Mouse (Mus musculus) stomach, embryonic 16.5 days (tissue): Measurements from ENCODE around the gene Prpf4. TPM values are rescaled to one million over a fixed set of nuclear protein-coding genes. Genes with fewer than 3 reads are reported as not detected.

Source experiments
- ATAC-seq: fragments of 200-750 bp; cut with Nextera tagmentation; 2 replicates; pipeline ENCODE4 v1.8.0; 2017; ENCODE audit warnings: moderate number of reproducible peaks, moderate TSS enrichment; ENCODE audit not compliant: insufficient read depth, low FRiP score
- H3K27ac ChIP-seq: fragments of 300-500 bp; sonication (generic); 2 replicates; pipeline ENCODE4 v1.5.1; 2014; ENCODE audit warnings: low read length
- H3K27me3 ChIP-seq: fragments of 300-500 bp; sonication (generic); 2 replicates; pipeline ENCODE4 v1.6.1; 2014; ENCODE audit warnings: low read length, control low read depth, mixed read lengths; ENCODE audit not compliant: control insufficient read depth, insufficient read depth
- H3K36me3 ChIP-seq: fragments of 300-500 bp; sonication (generic); 2 replicates; pipeline ENCODE4 v1.6.1; 2014; ENCODE audit warnings: low read length; ENCODE audit not compliant: control insufficient read depth, insufficient read depth
- H3K4me1 ChIP-seq: fragments of 300-500 bp; sonication (generic); 2 replicates; pipeline ENCODE4 v1.6.1; 2014; ENCODE audit warnings: low read length, control low read depth, mixed read lengths; ENCODE audit not compliant: control insufficient read depth, insufficient read depth
- H3K4me2 ChIP-seq: fragments of 300-500 bp; sonication (generic); 2 replicates; pipeline ENCODE4 v1.6.1; 2014; ENCODE audit warnings: low read depth, low read length, mixed read lengths
- H3K4me3 ChIP-seq: fragments of 300-500 bp; sonication (generic); replicated peaks from 2 replicates; pipeline ENCODE4 v1.5.1; 2014; ENCODE audit warnings: mild to moderate bottlenecking, low read length
- H3K9ac ChIP-seq: fragments of 300-500 bp; sonication (generic); 2 replicates; pipeline ENCODE4 v1.6.1; 2014; ENCODE audit warnings: low read length
- H3K9me3 ChIP-seq: fragments of 300-500 bp; sonication (generic); replicated peaks from 2 replicates; pipeline ENCODE4 v1.6.1; 2016; ENCODE audit warnings: low read length, control low read depth; ENCODE audit not compliant: control insufficient read depth
- WGBS: fragments of 180-500 bp; shearing (Covaris S2); extraction: QIAGEN DNeasy Blood & Tissue Kit; methylation state at CpG from one replicate; pipeline ENCODE4 v1.1.7; 2014; 5-methylcytosine and 5-hydroxymethylcytosine counted together
- polyA plus RNA-seq: library from polyadenylated mRNA; unstranded; fragments of >200 nt; fragmentation: Nextera tagmentation; extraction: Ambion mirVana; gene quantifications from 2 replicates; pipeline ENCODE4 v1.2.1, GENCODE M21; 2015

Prpf4 gene
- polyA plus RNA-seq, 1 experiment from 2014 or later = 16.6 TPM

DNA sequence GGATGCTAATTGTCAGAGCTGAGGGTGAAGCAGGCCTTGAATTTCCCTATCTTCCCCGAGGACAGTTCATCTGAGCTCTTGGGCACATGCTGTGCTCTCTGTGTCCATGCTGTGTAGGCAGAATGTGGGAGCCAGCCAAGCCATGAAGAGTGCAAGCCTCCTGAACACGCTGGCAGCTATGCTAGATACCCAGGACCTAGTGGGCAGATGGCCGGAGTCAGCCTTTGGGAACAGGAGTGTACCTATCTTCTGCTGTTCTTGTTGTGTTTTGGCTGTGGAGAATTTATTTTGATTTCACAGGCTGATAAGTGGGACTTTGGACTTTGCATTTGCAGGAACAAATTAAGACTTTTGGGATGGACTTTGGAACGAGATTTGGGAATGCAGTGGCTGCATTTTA is 31.9 kb downstream of the Prpf4 start:
- H3K36me3 ChIP-seq = no peaks in the 10 kb centered on the region
- no peak overlapping the region for H3K9ac ChIP-seq
- H3K4me1 ChIP-seq = no peaks in the 10 kb centered on the region
- H3K27me3 ChIP-seq = no peaks in the 10 kb centered on the region
- 72% methylated on average over 4 of the region's 4 CpGs for WGBS
- H3K9me3 ChIP-seq = no peaks in the 10 kb centered on the region
- H3K27ac ChIP-seq = no peak overlapping the region
- H3K4me2 ChIP-seq = no peak overlapping the region
- no peak overlapping the region for H3K4me3 ChIP-seq
- no peak for ATAC-seq

GRCm38 (mm10) chr4:62440986-62441385 is 32.4 kb downstream of the Prpf4 start:
- 50% methylated on average over 4 of the region's 4 CpGs for whole genome bisulfite sequencing
- ATAC-seq = no peak
- Histone ChIP-seq H3K4me2 (no peak overlapping the region), H3K4me3 (no peak overlapping the region), H3K9ac (no peak overlapping the region), H3K36me3 (no peaks in the 10 kb centered on the region), H3K27ac (no peak overlapping the region), H3K9me3 (no peaks in the 10 kb centered on the region), H3K4me1 (no peaks in the 10 kb centered on the region), H3K27me3 (no peaks in the 10 kb centered on the region)

DNA sequence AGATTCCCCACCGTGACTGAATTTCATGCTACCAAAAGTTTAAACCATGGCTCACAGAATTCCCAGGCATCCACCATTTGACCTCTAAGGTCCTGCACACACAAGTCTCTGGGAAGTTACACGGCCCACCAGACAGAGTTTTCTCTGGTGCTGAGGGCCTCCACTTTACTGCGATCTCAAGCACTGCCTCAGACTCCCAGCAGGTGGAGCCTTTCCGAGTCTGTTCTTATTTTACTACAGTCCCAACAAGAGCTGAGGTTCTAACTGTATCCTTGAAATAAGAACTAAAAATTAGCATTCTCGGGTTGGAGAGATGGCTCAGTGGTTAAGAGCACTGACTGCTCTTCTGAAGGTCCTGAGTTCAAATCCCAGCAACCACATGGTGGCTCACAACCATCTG is 46.4 kb downstream of the Prpf4 start:
- H3K36me3 ChIP-seq = no peaks in the 10 kb centered on the region
- no peak overlapping the region for H3K4me2 ChIP-seq
- WGBS = 56% methylated on average over 5 of the region's 5 CpGs
- no peaks in the 10 kb centered on the region for H3K27me3 ChIP-seq
- ATAC-seq = 0 out of 2 replicates have a peak, but pooled peaks have one; percentile 40
- H3K4me1 ChIP-seq = no peaks in the 10 kb centered on the region
- H3K27ac ChIP-seq = no peak overlapping the region
- H3K9ac ChIP-seq = no peak overlapping the region
- no peak overlapping the region for H3K4me3 ChIP-seq
- H3K9me3 ChIP-seq = no peaks in the 10 kb centered on the region

DNA sequence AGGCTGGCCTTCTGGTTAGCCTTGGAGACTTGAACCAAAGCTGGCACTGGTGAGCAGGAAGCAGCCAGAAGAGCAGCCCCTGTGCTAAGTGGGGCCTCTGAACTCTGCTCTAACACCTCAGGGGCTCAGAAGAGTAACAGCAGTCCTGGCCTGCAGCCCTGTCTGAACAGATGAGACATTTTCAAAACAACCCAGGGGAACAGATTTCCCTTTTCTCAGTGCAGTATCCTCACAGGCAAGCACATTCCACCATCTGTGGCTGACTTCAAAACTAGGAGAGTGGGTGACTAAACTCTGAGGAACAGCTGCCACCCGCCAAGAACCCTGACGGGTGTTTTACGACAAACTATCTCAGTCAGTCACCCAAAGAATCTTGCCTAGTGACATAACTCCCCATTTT is 50.5 kb downstream of the Prpf4 start:
- no peaks in the 10 kb centered on the region for H3K36me3 ChIP-seq
- H3K27me3 ChIP-seq = no peaks in the 10 kb centered on the region
- no peak overlapping the region for H3K9ac ChIP-seq
- no peak overlapping the region for H3K4me2 ChIP-seq
- H3K27ac ChIP-seq = no peak overlapping the region
- H3K4me1 ChIP-seq = no peaks in the 10 kb centered on the region
- no peak; the same call in 1 of the 2 replicates for ATAC-seq
- H3K4me3 ChIP-seq = no peak overlapping the region
- no peaks in the 10 kb centered on the region for H3K9me3 ChIP-seq
- WGBS = 62% methylated on average over 3 of the region's 3 CpGs

GRCm38 (mm10) chr4:62460348-62460747 is 51.8 kb downstream of the Prpf4 start:
- Histone ChIP-seq H3K4me1 (no peaks in the 10 kb centered on the region), H3K4me3 (no peak overlapping the region), H3K4me2 (no peak overlapping the region), H3K9me3 (no peaks in the 10 kb centered on the region), H3K27me3 (no peaks in the 10 kb centered on the region), H3K27ac (no peak overlapping the region), H3K9ac (no peak overlapping the region), H3K36me3 (no peaks in the 10 kb centered on the region)
- no peak for ATAC-seq
- WGBS = 89% methylated on average over 8 of the region's 8 CpGs

GRCm38 (mm10) chr4:62463124-62463523 is 54.5 kb downstream of the Prpf4 start:
- Histone ChIP-seq H3K36me3 (no peaks in the 10 kb centered on the region), H3K4me3 (no peak overlapping the region), H3K27ac (no peak overlapping the region), H3K9ac (no peak overlapping the region), H3K4me1 (no peaks in the 10 kb centered on the region), H3K27me3 (no peaks in the 10 kb centered on the region), H3K9me3 (no peaks in the 10 kb centered on the region), H3K4me2 (no peak overlapping the region)
- ATAC-seq = no peak
- WGBS = 85% methylated on average over 2 of the region's 2 CpGs

DNA sequence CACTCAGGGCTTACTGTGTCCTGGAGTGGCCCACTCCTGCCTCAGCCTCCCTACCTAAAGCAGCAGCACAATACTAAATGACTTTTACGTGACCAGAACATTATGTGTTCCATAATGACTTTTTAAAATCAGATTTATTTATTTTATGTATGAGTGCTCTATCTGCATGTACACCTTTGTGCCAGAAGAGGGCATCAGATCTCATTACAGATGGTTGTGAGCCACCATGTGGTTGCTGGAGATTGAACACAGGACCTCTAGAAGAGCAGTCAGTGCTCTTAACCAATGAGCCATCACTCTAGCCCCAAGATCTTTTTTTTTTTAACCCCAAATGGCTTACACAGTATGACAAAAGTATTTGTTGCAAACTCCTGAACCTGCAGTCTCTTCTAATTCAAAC is 59.6 kb downstream of the Prpf4 start:
- ATAC-seq = no peak
- 87% methylated on average over 1 of the region's 1 CpGs for WGBS
- Histone ChIP-seq H3K4me3 (no peak overlapping the region), H3K4me2 (no peak overlapping the region), H3K9ac (no peak overlapping the region), H3K4me1 (0 out of 2 replicates have a peak, but pooled peaks cover 5% of the 10 kb centered on the region), H3K27me3 (no peaks in the 10 kb centered on the region), H3K9me3 (no peaks in the 10 kb centered on the region), H3K27ac (no peak overlapping the region), H3K36me3 (no peaks in the 10 kb centered on the region)

GRCm38 (mm10) chr4:62470598-62471051 is 62.0 kb downstream of the Prpf4 start, which contains the start of gene Wdr31:
Gene Wdr31, minus strand, starts transcription at chr4:62470896.
- Histone ChIP-seq H3K27me3 (no peaks in the 10 kb centered on the region), H3K9me3 (no peaks in the 10 kb centered on the region), H3K9ac (peak within 1 kb of the TSS; percentile 70), H3K36me3 (no peaks in the 10 kb centered on the region), H3K27ac (no peak within 1 kb of the TSS), H3K4me1 (0 out of 2 replicates have a peak, but pooled peaks cover 5% of the 10 kb centered on the region), H3K4me2 (peak within 1 kb of the TSS; percentile 78), H3K4me3 (peak within 1 kb of the TSS; percentile 75)
- WGBS = under 1% methylated on average over 30 of the region's 30 CpGs
- ATAC-seq = peak; percentile 89

DNA sequence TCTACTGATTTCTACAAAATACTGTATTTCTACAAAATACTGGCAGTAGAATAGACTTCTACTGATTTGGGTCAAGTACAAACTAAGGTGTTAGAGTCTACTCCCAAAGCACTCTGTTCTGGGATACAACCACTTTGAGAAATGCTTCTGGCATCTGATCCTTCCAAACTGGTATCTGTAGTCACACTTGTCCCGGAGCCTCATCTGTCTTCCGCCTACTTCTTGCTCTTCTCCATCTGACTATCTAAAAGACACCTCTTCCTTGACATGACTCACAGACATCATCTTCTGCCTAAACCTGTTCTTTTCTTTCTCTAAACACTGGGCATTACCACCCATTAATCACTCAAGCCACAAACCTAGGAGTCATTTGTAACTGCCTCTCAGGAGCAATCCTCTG is 63.5 kb downstream of the Prpf4 start:
- Histone ChIP-seq H3K4me3 (no peak overlapping the region), H3K4me2 (no peak overlapping the region), H3K4me1 (peaks cover 5% of the 10 kb centered on the region; the same call in 1 of the 2 replicates), H3K9me3 (no peaks in the 10 kb centered on the region), H3K27ac (no peak overlapping the region), H3K36me3 (no peaks in the 10 kb centered on the region), H3K9ac (no peak overlapping the region), H3K27me3 (no peaks in the 10 kb centered on the region)
- no peak for ATAC-seq
- WGBS = 90% methylated on average over 2 of the region's 2 CpGs
